Mouse (Mus musculus) right cerebral cortex, postnatal 10 days (tissue): ENCODE measurements around the gene C730034F03Rik.

Source experiments
- DNase-seq, 2 experiments: peaks; one replicate each; pipeline ENCODE4 v3.0.0; 2021; ENCODE audit warnings: low spot score in 2 of 2

The C730034F03Rik gene

DNA sequence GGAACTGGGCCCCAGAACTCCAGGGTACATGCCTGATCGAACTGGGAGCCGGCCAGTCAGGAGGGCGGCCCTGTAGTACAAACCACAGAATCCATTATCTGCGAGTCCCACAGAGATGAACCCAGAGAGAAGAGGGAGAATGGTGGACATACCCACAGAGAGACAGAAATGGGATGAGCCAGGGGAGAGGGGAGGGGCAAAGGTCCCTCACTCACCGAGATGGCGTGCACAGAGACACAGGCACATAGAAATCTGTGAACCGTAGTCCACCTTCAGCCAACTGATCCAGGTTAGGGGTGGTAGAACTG lies 45.9 kb downstream of the C730034F03Rik start:
- DNase-seq = no peak

DNA sequence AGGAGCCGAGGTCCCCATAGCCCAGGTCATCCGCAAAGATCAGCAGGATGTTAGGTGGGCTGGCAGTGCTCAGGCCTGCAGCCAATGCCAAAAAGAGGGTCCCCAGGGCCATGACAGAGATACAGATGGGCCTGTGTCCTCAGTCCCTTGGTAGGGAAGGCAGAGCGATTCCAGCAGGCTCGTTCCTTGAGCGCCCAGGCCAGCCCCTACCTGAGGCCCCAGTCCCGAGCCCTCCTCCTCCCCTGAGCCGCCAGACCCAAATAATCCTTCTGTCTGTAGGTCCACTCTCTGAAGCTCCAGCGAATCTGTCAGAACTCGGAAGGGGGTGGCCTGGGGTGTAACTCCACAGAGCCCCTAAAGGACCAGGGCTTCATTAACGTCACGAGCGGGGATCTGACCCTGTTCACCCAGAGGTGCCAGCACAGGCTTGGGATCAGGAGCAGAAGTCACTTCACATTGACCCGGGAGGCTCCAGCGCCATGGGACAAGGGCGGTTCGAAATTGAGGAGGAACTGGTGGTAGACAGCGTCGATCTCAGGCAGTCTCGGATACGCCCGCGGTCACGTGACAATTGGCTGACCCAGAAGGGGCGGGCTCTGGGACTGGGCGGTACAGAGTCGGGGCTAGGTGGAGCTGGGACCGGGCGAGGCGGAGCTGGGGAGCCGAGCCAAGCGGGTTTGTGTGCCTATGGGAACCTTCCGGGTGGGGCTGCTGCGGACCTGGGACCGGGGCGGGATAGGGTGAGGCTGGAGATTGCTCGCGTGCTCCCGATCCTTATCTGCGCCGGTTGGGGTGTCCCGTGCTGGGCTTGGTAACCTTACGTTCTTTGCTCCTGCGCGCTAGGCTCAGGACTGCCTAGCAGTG lies 46.5 kb downstream of the C730034F03Rik start:
- peak; percentile 96 to 97 for DNase-seq

DNA sequence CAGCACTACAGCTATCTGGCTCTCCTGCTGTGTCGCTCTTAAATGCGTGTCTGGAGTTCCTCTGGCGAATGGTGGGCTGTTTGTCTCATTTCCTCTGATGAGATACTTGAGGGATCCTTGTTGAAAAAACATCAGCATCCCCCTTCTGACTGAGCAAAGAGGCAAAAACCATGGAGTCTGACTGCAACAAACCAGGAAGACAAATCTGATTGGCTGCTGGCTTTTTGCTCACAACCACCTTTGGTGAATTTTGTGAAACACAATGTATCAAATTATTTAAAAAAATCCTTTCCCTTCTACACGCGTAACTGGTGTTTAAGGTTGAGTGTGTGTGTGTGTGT lies 47.1 kb downstream of the C730034F03Rik start:
- DNase-seq = no peak

DNA sequence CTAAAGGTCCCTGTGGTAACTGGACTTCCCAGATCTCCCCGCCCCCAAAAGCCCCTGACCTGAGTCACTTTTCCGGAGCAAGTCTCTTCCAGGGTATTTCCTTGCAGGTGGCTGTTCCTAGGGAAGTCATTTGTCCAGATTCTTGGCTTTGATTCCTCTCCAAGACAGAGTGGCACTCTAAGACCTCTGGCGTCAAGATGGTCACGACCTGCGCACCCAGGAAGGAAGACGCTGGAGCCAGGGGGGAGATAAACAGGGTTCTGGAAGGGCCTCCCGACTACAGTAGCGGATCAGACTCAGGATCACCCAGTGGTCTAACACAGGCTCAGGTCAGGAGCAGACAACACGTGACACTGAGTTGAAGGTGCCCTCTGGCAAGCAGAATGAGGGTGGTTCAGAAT lies 47.7 kb downstream of the C730034F03Rik start, which contains the start of gene Arsa:
Arsa (minus strand) TSS at position 335 of the 401 bp plus-strand sequence.
- peak in 1 of 2 experiments; percentile 22 for DNase-seq

DNA sequence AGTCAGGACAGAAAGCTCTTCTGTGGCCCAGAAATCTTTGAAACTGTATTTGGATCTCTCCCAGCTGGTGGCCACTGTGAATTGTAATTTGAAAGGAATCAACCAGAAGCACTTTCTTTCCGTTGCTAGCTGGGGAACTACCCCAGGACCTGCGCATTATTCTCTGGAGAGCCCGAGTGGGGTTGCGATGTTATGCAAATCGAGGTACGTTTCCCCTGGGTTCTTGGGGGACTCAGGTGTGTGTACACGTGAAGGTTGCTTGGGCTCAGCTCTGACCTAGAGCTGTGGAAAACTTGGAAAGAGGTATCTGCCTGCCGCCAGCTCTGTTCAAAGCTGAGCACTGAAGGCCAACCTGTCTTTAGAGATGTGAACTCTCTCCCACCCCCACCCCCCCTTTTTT lies 48.4 kb downstream of the C730034F03Rik start:
- DNase-seq = no peak

DNA sequence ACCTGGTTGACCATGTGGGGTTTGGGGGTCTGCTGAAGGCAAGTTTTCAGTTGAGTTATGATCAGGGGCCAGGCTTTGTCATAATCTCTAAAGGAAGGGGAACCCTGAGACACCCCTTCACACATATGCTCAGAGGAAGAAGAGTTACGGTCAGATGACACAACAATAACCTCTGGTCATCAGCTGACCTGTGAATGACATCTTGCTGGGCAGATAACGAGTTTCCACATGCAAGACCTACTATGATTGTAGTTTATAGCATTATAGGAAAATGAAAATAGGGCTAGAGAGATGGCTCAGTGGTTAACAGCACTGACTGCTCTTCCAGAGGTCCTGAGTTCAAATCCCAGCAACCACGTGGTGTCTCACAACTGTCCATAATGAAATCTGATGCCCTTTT lies 49.2 kb downstream of the C730034F03Rik start:
- no peak for DNase-seq
